Mouse (Mus musculus) embryonic facial prominence, embryonic 10.5 days (tissue): ENCODE results near the gene Kmt2c. TPM values are rescaled to one million over a fixed set of nuclear protein-coding genes. Genes with fewer than 3 reads are reported as not detected.
A peak's percentile ranks its signal among the peaks of the same experiment; 100 is the strongest.

ENCODE experiments used
- DNase-seq: peaks from one replicate; pipeline ENCODE4 v3.0.0-alpha.2; 2017; ENCODE audit warnings: low spot score
- H3K27ac ChIP-seq: fragments of 300-500 bp; sonication (generic); replicated peaks from 2 replicates; pipeline ENCODE4 v1.5.1; 2016; ENCODE audit warnings: mild to moderate bottlenecking
- H3K27me3 ChIP-seq: fragments of 300-500 bp; sonication (generic); replicated peaks from 2 replicates; pipeline ENCODE4 v1.6.1; 2016; ENCODE audit warnings: low read depth, mild to moderate bottlenecking; ENCODE audit not compliant: poor library complexity, severe bottlenecking
- H3K36me3 ChIP-seq: fragments of 300-500 bp; sonication (generic); replicated peaks from 2 replicates; pipeline ENCODE4 v1.6.1; 2016; ENCODE audit warnings: mild to moderate bottlenecking, moderate library complexity
- H3K4me1 ChIP-seq: fragments of 300-500 bp; sonication (generic); 2 replicates; pipeline ENCODE4 v1.6.1; 2016
- H3K4me3 ChIP-seq: fragments of 300-500 bp; sonication (generic); 2 replicates; pipeline ENCODE4 v1.5.1; 2016; ENCODE audit warnings: mild to moderate bottlenecking, moderate library complexity
- H3K9me3 ChIP-seq: fragments of 300-500 bp; sonication (generic); 2 replicates; pipeline ENCODE4 v1.6.1; 2016; ENCODE audit warnings: mild to moderate bottlenecking
- WGBS: fragments of 180-500 bp; shearing (Covaris S2); methylation state at CpG from one replicate; pipeline ENCODE4 v1.1.7; 2016; 5-methylcytosine and 5-hydroxymethylcytosine counted together
- polyA plus RNA-seq: library from polyadenylated mRNA; unstranded; fragments of >200 nt; fragmentation: Nextera tagmentation; extraction: Ambion mirVana; gene quantifications from 2 replicates; pipeline ENCODE4 v1.2.1, GENCODE M21; 2016

The Kmt2c gene
- polyA plus RNA-seq, 1 experiment from 2014 or later, result 11.9 TPM

GRCm38 (mm10) chr5:25436081-25436480, 62.5 kb downstream of the Kmt2c start:
- 36% methylated on average over 3 of the region's 3 CpGs for WGBS
- no peaks in the 10 kb centered on the region for H3K9me3 ChIP-seq
- no peaks in the 10 kb centered on the region for H3K36me3 ChIP-seq
- DNase-seq, result peak; percentile 47
- no peaks in the 10 kb centered on the region for H3K4me1 ChIP-seq
- no peaks in the 10 kb centered on the region for H3K27me3 ChIP-seq
- H3K4me3 ChIP-seq, result no peak overlapping the region
- no peak overlapping the region for H3K27ac ChIP-seq

GRCm38 (mm10) chr5:25422576-25422975, 76.0 kb downstream of the Kmt2c start:
- WGBS, result 81% methylated on average over 1 of the region's 1 CpGs
- no peak overlapping the region for H3K27ac ChIP-seq
- H3K27me3 ChIP-seq, result no peaks in the 10 kb centered on the region
- DNase-seq, result no peak
- H3K9me3 ChIP-seq, result no peaks in the 10 kb centered on the region
- H3K36me3 ChIP-seq, result no peaks in the 10 kb centered on the region
- H3K4me3 ChIP-seq, result no peak overlapping the region
- no peaks in the 10 kb centered on the region for H3K4me1 ChIP-seq

GRCm38 (mm10) chr5:25420601-25421000, 78.0 kb downstream of the Kmt2c start:
- WGBS, result 36% methylated on average over 3 of the region's 3 CpGs
- H3K27me3 ChIP-seq, result no peaks in the 10 kb centered on the region
- H3K4me3 ChIP-seq, result no peak overlapping the region
- H3K36me3 ChIP-seq, result no peaks in the 10 kb centered on the region
- no peaks in the 10 kb centered on the region for H3K4me1 ChIP-seq
- H3K9me3 ChIP-seq, result no peaks in the 10 kb centered on the region
- DNase-seq, result peak; percentile 20
- H3K27ac ChIP-seq, result no peak overlapping the region

- no peaks in the 10 kb centered on the region for H3K4me1 ChIP-seq
- H3K4me3 ChIP-seq, result no peak overlapping the region
- DNase-seq, result no peak
- no peaks in the 10 kb centered on the region for H3K27me3 ChIP-seq
- no peaks in the 10 kb centered on the region; the same call in 1 of the 2 replicates for H3K36me3 ChIP-seq
- H3K9me3 ChIP-seq, result no peaks in the 10 kb centered on the region
- no peak overlapping the region for H3K27ac ChIP-seq
Measured at GRCm38 (mm10) chr5:25415382-25415781, 83.2 kb downstream of the Kmt2c start.

DNA sequence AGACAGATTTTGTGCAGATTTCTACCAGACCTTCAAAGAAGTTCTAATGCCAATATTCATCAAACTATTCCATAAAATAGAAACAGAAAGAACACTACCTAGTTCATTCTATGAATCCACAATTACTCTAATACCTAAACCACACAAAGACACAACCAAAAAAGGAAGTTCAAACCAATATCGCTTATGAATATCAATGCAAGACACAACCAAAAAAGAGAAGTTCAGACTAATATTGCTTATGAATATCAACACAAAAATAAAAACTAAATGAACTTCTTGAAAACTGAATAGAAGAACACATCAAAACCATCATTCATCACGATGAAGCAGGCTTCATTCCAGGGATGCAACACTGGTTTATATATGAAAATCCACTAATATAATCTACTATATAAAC, 101.9 kb downstream of the Kmt2c start:
- Histone ChIP-seq H3K27me3 (no peaks in the 10 kb centered on the region), H3K36me3 (peaks cover 24% of the 10 kb centered on the region), H3K4me1 (no peaks in the 10 kb centered on the region), H3K4me3 (no peak overlapping the region), H3K9me3 (no peaks in the 10 kb centered on the region), H3K27ac (no peak overlapping the region)
- no peak for DNase-seq
- 91% methylated on average over 2 of the region's 2 CpGs for WGBS

- Histone ChIP-seq H3K27me3 (no peaks in the 10 kb centered on the region), H3K27ac (no peak overlapping the region), H3K4me1 (no peaks in the 10 kb centered on the region), H3K36me3 (peaks cover 6% of the 10 kb centered on the region; the same call in 1 of the 2 replicates), H3K9me3 (no peaks in the 10 kb centered on the region), H3K4me3 (no peak overlapping the region)
- DNase-seq, result no peak
- 84% methylated on average over 2 of the region's 2 CpGs for WGBS
Measured at GRCm38 (mm10) chr5:25392655-25393054, 105.9 kb downstream of the Kmt2c start.

DNA sequence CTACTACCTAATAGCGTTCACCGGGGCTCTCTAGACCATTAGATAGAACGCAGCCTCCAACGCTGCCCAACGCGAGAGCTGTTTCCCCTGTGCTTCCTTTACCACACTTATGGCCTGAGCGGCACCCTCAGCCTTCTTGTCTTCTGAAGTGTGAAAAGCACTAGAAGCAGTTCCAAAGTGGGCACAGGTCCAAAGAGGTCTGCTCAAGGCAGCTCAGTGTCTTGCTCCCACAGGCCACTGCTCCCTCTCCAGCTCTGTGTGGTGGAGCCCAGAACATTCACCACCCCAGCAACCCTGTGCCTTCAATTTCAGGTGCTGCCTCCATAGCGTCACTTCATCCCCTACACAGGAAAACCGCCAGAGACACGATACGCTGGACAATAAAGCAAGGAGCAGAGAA, 115.0 kb downstream of the Kmt2c start:
- H3K9me3 ChIP-seq, result no peaks in the 10 kb centered on the region
- DNase-seq, result no peak
- 81% methylated on average over 11 of the region's 11 CpGs for WGBS

GRCm38 (mm10) chr5:25379188-25379587, 119.4 kb downstream of the Kmt2c start:
- Histone ChIP-seq H3K27ac (no peak overlapping the region), H3K27me3 (no peaks in the 10 kb centered on the region), H3K36me3 (peaks cover 7% of the 10 kb centered on the region), H3K4me1 (no peaks in the 10 kb centered on the region), H3K4me3 (no peak overlapping the region), H3K9me3 (no peaks in the 10 kb centered on the region)
- DNase-seq, result no peak

More for the DNA sequence above, 115.0 kb downstream of the Kmt2c start:
- Histone ChIP-seq H3K36me3 (peaks cover 23% of the 10 kb centered on the region), H3K27me3 (no peaks in the 10 kb centered on the region), H3K27ac (no peak overlapping the region), H3K4me1 (no peaks in the 10 kb centered on the region), H3K4me3 (no peak overlapping the region)

DNA sequence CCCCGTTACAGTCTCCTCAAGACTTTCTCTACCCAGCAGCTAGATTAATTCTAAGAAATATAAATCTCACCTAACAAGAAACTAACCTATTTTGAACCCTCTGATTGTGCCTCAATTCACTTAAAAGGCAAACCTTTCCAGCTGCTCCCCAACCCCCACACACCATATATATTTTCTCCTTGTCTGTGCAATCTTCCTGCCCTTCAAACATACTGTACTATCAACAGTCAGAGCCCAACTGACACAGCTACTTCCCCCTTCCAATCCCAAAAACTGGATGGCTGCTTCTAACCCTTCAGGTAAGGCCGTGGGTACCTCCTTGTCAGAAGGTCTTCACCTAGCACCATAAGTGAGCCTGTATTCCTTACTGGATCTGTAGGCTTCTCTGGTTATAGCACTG, 130.2 kb downstream of the Kmt2c start:
- 88% methylated on average over 2 of the region's 2 CpGs for WGBS
- DNase-seq, result no peak
- Histone ChIP-seq H3K27ac (no peak overlapping the region), H3K36me3 (peaks cover 7% of the 10 kb centered on the region), H3K27me3 (no peaks in the 10 kb centered on the region), H3K9me3 (no peaks in the 10 kb centered on the region), H3K4me3 (no peak overlapping the region), H3K4me1 (no peaks in the 10 kb centered on the region)

DNA sequence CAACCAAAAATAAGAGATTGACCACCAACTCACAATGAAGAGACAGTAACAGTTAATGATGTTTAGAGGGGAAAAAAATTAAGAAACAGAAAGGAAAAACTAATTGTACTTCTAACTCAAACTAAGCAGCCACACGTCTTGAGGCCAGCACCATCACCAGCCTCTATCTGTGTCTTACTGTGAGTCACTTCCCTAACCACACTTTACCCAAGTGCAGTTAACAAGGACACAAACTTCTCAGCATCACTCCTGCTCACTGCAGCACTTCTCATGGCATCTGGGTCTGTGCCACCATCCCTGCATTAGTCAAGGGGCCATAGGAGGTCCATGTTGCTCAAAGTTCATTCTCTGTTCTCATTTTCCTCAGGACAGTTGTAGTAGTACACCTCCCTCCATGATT, 131.5 kb downstream of the Kmt2c start:
- no peaks in the 10 kb centered on the region for H3K9me3 ChIP-seq
- DNase-seq, result no peak
- WGBS, result 85% methylated on average over 1 of the region's 1 CpGs
- no peaks in the 10 kb centered on the region for H3K4me1 ChIP-seq
- H3K36me3 ChIP-seq, result peaks cover 7% of the 10 kb centered on the region; the same call in 1 of the 2 replicates
- H3K27ac ChIP-seq, result no peak overlapping the region
- H3K4me3 ChIP-seq, result no peak overlapping the region
- no peaks in the 10 kb centered on the region for H3K27me3 ChIP-seq

DNA sequence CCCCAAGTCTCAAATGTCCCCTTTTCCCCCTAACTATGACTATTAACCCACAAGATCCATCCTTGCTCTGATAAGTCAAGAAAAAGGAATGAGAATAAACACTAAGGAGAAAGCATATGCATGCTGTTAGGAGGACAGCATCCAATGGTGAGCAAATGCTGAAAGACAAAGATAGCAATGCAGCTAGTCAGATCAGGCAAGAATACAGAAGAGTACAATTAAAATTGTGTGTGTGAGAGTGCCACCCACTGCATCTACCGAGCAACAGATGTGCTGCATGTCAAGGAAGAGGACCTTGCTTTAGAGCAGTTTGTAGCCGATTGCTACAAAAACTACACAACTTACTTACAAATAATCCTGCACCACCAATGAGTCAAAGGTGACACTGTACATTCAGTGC, 145.1 kb downstream of the Kmt2c start:
- no peak for DNase-seq
- H3K4me1 ChIP-seq, result no peaks in the 10 kb centered on the region
- 91% methylated on average over 2 of the region's 2 CpGs for WGBS

GRCm38 (mm10) chr5:25331322-25331721, 167.3 kb downstream of the Kmt2c start:
- DNase-seq, result no peak
- Histone ChIP-seq H3K4me3 (no peak overlapping the region), H3K4me1 (no peaks in the 10 kb centered on the region), H3K27me3 (no peaks in the 10 kb centered on the region), H3K9me3 (no peaks in the 10 kb centered on the region), H3K36me3 (peaks cover 33% of the 10 kb centered on the region), H3K27ac (no peak overlapping the region)
- WGBS, result 94% methylated on average over 2 of the region's 2 CpGs

More for the DNA sequence above, 145.1 kb downstream of the Kmt2c start:
- Histone ChIP-seq H3K9me3 (no peaks in the 10 kb centered on the region), H3K27ac (no peak overlapping the region), H3K36me3 (peaks cover 24% of the 10 kb centered on the region), H3K4me3 (no peak overlapping the region), H3K27me3 (no peaks in the 10 kb centered on the region)

DNA sequence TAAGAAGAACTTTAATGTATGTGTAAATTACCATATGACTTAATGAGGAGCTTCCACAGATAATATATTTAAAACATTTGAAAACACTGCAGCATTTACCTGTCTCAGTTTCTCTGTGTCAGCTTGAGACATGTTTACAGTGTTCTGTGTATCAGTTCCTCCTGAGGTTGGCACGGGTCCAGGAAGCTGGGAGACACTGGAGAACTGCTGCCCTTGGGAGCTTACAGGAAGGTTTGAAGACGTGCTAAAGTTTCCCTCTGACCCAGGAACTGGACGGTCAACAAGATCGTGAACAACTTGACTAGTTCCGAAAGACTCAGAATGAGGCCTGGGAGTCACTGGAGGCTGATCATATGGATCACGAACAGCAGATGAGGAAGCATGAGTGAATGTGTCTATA, 184.7 kb downstream of the Kmt2c start:
- Histone ChIP-seq H3K27ac (no peak overlapping the region), H3K36me3 (peaks cover 73% of the 10 kb centered on the region), H3K27me3 (no peaks in the 10 kb centered on the region), H3K4me1 (no peaks in the 10 kb centered on the region), H3K9me3 (no peaks in the 10 kb centered on the region), H3K4me3 (no peak overlapping the region)
- 94% methylated on average over 6 of the region's 6 CpGs for WGBS
- no peak for DNase-seq

GRCm38 (mm10) chr5:25310226-25310625, 188.4 kb downstream of the Kmt2c start:
- Histone ChIP-seq H3K4me3 (no peak overlapping the region), H3K27ac (no peak overlapping the region), H3K36me3 (peaks cover 58% of the 10 kb centered on the region), H3K9me3 (no peaks in the 10 kb centered on the region), H3K4me1 (no peaks in the 10 kb centered on the region), H3K27me3 (no peaks in the 10 kb centered on the region)
- no peak for DNase-seq
- 98% methylated on average over 2 of the region's 2 CpGs for WGBS
